Mouse (Mus musculus) adipose tissue, adult 10 weeks (tissue): ENCODE measurements around the gene Klhl31. TPM values are rescaled to one million over a fixed set of nuclear protein-coding genes. Genes with fewer than 3 reads are reported as not detected.

Source experiments
- polyA plus RNA-seq: library from polyadenylated mRNA; stranded (reverse); fragments of 350-450 nt; fragmentation: Illumina TruSeq; extraction: RNeasy Lipid Tissue Mini Kit (QIAGEN cat#74804); gene quantifications from one replicate; pipeline ENCODE4 v1.2.3, GENCODE M21; 2014; ENCODE audit warnings: low read depth, low replicate concordance

Klhl31 gene
- polyA plus RNA-seq, result 0.34 TPM

GRCm38 (mm10) chr9:77636450-77636951 is at the start of gene Klhl31:
TSS of gene Klhl31 (plus strand) at chr9:77636500.

Other genes starting within 250 kb of the Klhl31 start
- 29.3 TPM for gene Lrrc1, start 91.6 kb upstream of the Klhl31 start, polyA plus RNA-seq
- 33.0 TPM for gene Gclc, start 118.0 kb downstream of the Klhl31 start, polyA plus RNA-seq